Mouse (Mus musculus) heart, embryonic 15.5 days (tissue): ENCODE measurements at regions not wholly inside any gene's neighbourhood (a gene's known extent, or its start where the extent isn't known, plus 50 kb on each side); places are given as distances from the start of the nearest gene placed in this dataset.

Source experiments
- ATAC-seq: fragments of 200-750 bp; cut with Nextera tagmentation; replicated peaks from 2 replicates; pipeline ENCODE4 v1.8.0; 2017; ENCODE audit warnings: low read depth, moderate TSS enrichment; ENCODE audit not compliant: insufficient number of reproducible peaks, insufficient read depth, low FRiP score
- H3K27ac ChIP-seq: fragments of 300-500 bp; sonication (generic); 2 replicates; pipeline ENCODE4 v1.5.1; 2015; ENCODE audit warnings: mild to moderate bottlenecking, inconsistent platforms
- H3K27me3 ChIP-seq: fragments of 300-500 bp; sonication (generic); 2 replicates; pipeline ENCODE4 v1.6.1; 2015; ENCODE audit warnings: inconsistent platforms
- H3K36me3 ChIP-seq: fragments of 300-500 bp; sonication (generic); 2 replicates; pipeline ENCODE4 v1.6.1; 2015; ENCODE audit warnings: mild to moderate bottlenecking, inconsistent platforms
- H3K4me1 ChIP-seq: fragments of 300-500 bp; sonication (generic); replicated peaks from 2 replicates; pipeline ENCODE4 v1.6.1; 2015; ENCODE audit warnings: inconsistent platforms
- H3K4me2 ChIP-seq: fragments of 300-500 bp; sonication (generic); 2 replicates; pipeline ENCODE4 v1.6.1; 2015; ENCODE audit warnings: inconsistent platforms, mild to moderate bottlenecking, moderate library complexity
- H3K4me3 ChIP-seq: fragments of 300-500 bp; sonication (generic); 2 replicates; pipeline ENCODE4 v1.5.1; 2015; ENCODE audit warnings: mild to moderate bottlenecking, inconsistent platforms
- H3K9ac ChIP-seq: fragments of 300-500 bp; sonication (generic); 2 replicates; pipeline ENCODE4 v1.6.1; 2015; ENCODE audit warnings: mild to moderate bottlenecking, inconsistent platforms
- H3K9me3 ChIP-seq: fragments of 300-500 bp; sonication (generic); replicated peaks from 2 replicates; pipeline ENCODE4 v1.6.1; 2016; ENCODE audit warnings: inconsistent platforms
- WGBS: fragments of 180-500 bp; shearing (Covaris S2); methylation state at CpG from one replicate; pipeline ENCODE4 v1.1.7; 2015; ENCODE audit warnings: mixed read lengths; 5-methylcytosine and 5-hydroxymethylcytosine counted together

GRCm38 (mm10) chr15:62336454-62337284 is 1413.9 kb upstream of the A1bg start:
- Histone ChIP-seq H3K9me3 (no peaks in the 10 kb centered on the region), H3K27ac (no peak overlapping the region), H3K27me3 (no peaks in the 10 kb centered on the region), H3K4me2 (no peak overlapping the region), H3K4me3 (no peak overlapping the region), H3K9ac (no peak overlapping the region), H3K36me3 (no peaks in the 10 kb centered on the region), H3K4me1 (no peaks in the 10 kb centered on the region)
- 89% methylated on average over 6 of the region's 6 CpGs for WGBS
- no peak for ATAC-seq

DNA sequence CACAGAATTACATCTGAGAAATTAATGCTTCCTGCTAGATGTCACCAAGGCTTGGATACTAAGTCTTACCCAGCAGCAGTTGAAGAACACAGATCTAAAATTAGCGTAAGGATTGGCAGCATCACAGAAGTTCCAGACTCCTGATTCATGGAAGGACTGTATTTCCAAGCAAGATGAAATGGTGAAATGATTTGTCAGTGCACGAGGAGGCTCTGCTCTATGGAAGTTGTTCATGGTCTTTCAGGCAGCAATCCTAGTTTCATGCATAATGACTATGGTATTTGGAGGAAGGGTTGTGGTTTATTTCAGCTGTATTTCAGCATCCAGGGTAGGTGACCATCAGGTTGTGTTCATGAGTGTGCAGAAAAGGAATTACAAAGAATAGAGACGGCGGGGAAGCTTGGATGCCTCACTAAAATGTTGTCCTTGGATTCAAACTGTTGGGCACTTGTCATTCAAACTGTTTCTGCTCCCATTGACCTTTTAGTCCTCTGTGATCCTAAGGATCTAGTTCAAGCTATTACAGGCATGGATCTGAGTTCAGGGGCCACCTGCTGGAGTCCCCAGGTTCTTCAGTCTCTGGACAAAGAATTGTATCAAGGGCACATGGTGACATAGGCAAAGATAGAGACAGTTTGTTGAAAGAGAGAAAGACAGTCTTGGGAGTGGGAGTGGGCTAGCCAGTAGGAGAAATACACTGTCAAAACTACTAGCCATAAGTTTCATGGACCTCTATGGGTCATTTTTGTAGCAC is 1411.6 kb upstream of the A1bg start:
- Histone ChIP-seq H3K9me3 (no peaks in the 10 kb centered on the region), H3K27ac (no peak overlapping the region), H3K9ac (no peak overlapping the region), H3K36me3 (no peaks in the 10 kb centered on the region), H3K27me3 (no peaks in the 10 kb centered on the region), H3K4me1 (no peaks in the 10 kb centered on the region), H3K4me2 (no peak overlapping the region), H3K4me3 (no peak overlapping the region)
- WGBS = 75% methylated on average over 4 of the region's 4 CpGs
- ATAC-seq = no peak

- Histone ChIP-seq H3K27ac (no peak overlapping the region), H3K4me1 (peaks cover 19% of the 10 kb centered on the region), H3K36me3 (no peaks in the 10 kb centered on the region), H3K27me3 (no peaks in the 10 kb centered on the region), H3K4me3 (no peak overlapping the region), H3K9me3 (no peaks in the 10 kb centered on the region), H3K4me2 (no peak overlapping the region), H3K9ac (no peak overlapping the region)
- 70% methylated on average over 5 of the region's 5 CpGs for WGBS
- no peak for ATAC-seq
Measured at GRCm38 (mm10) chr15:62332129-62332528, 1409.3 kb upstream of the A1bg start.

DNA sequence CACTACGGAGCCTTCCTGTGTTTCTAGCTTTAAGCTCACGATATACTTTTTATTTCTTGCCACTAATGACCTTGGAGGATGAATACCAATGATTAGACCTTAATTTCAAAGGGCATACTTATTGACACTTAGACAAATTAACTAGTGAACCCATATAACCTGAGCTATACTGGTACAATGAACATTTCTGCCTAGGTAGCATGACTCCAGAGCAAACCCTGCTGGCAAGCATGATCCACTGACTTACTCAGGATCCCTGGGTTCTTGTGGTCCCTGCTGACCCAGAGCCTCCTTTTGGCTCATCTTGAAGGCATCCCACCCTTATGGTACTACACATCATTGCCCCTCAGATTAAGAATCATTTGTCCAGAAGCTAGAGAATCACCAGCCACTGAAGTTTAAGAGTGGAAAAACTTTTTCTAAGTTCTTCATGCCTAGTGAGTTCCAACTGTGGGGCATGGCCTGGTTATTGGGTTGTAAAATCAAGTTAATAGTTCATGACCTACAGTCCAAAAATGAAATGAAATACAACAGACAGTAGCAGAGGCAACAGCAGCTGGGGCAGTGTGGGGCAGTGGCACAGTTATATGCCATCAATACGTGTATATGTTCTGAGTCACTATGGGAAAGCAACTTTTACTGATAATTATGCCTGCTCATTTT is 1408.5 kb upstream of the A1bg start:
- Histone ChIP-seq H3K9ac (no peak overlapping the region), H3K4me2 (no peak overlapping the region), H3K27ac (no peak overlapping the region), H3K4me1 (peaks cover 19% of the 10 kb centered on the region), H3K4me3 (no peak overlapping the region), H3K27me3 (no peaks in the 10 kb centered on the region), H3K9me3 (no peaks in the 10 kb centered on the region), H3K36me3 (no peaks in the 10 kb centered on the region)
- 84% methylated on average over 3 of the region's 3 CpGs for WGBS
- ATAC-seq = no peak

DNA sequence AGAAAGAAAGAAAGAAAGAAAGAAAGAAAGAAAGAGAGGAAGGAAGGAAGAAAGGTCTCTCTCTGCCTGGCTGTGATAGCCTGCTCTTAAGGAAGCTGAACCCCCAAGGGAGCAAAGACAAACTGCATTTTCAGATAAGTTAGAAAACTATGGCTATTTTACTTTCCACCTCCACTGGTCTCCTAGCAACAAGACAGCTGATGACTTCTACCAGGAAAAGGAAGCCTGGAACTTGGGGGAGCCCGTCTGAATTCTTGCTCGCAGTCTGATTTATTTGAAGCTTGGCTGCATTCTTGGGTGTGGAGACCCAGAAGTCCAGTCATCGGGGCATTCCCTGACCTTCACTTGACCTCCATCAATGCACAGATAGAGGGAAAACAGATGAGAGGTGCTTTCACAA is 1406.1 kb upstream of the A1bg start:
- Histone ChIP-seq H3K9me3 (no peaks in the 10 kb centered on the region), H3K4me2 (peak overlapping the region; percentile 54), H3K4me3 (peak overlapping the region; percentile 30; the same call in 1 of the 2 replicates), H3K27me3 (no peaks in the 10 kb centered on the region), H3K36me3 (no peaks in the 10 kb centered on the region), H3K4me1 (peaks cover 19% of the 10 kb centered on the region), H3K9ac (no peak overlapping the region), H3K27ac (peak overlapping the region; percentile 74; the same call in 1 of the 2 replicates)
- WGBS = 15% methylated on average over 3 of the region's 3 CpGs
- no peak; the same call in 1 of the 2 replicates for ATAC-seq

DNA sequence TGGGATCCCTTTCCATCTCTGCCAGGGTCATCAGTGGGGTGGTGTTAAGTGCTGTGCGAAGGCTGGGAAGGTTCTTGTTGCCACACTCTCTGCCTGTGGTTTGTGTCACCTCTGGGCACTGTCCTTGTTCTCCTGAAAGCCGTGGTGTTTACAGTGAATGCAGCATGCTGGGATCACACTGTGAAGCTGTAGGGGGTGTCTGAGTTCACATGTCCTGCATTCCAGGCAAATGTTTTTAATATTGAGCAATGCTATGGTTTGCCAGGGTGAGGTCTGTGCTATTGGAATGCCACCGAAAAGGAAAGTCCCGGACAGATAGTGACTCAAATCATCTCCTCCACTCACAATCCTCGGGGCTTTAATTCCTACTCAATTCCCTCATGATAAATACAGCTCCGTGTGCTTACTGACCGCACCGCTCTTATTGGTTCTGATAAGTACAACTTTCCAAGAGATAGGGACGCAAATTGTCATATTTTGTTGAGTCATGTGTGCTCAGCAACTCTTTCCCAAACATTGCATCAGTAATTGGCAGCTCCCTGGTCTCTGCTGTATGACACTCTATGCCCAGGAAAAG is 1405.6 kb upstream of the A1bg start:
- peak overlapping the region; percentile 30 for H3K4me3 ChIP-seq
- H3K4me2 ChIP-seq = peak overlapping the region; percentile 54
- peak overlapping the region; percentile 74 for H3K27ac ChIP-seq
- no peaks in the 10 kb centered on the region for H3K9me3 ChIP-seq
- no peak overlapping the region for H3K9ac ChIP-seq
- no peaks in the 10 kb centered on the region for H3K36me3 ChIP-seq
- no peaks in the 10 kb centered on the region for H3K27me3 ChIP-seq
- 12% methylated on average over 9 of the region's 9 CpGs for WGBS
- H3K4me1 ChIP-seq = peaks cover 19% of the 10 kb centered on the region
- ATAC-seq = peak; percentile 74

DNA sequence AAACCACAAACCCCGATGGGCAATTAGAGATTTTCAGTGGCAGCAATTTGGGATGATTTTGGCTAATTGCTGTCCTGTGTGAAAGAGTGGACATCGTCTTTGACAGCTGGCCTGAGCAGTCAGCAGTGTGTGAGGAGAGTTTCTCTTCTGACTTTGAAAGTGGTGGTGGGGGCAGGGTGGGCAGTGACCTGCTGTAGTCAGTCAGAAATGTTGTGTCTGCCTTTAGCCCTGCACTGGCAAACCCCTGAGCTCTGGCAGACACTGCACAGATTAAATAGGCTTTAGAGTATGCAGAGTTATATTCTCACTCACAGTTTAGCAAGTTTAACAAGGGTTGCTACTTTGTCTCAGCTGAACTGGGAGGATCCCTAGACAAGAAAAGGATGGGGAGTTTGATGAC is 1404.7 kb upstream of the A1bg start:
- 51% methylated on average over 2 of the region's 2 CpGs for WGBS
- Histone ChIP-seq H3K9ac (no peak overlapping the region), H3K4me2 (no peak overlapping the region), H3K4me1 (peaks cover 19% of the 10 kb centered on the region), H3K27me3 (no peaks in the 10 kb centered on the region), H3K36me3 (no peaks in the 10 kb centered on the region), H3K9me3 (no peaks in the 10 kb centered on the region), H3K4me3 (no peak overlapping the region), H3K27ac (peak overlapping the region; percentile 43; the same call in 1 of the 2 replicates)
- ATAC-seq = no peak

DNA sequence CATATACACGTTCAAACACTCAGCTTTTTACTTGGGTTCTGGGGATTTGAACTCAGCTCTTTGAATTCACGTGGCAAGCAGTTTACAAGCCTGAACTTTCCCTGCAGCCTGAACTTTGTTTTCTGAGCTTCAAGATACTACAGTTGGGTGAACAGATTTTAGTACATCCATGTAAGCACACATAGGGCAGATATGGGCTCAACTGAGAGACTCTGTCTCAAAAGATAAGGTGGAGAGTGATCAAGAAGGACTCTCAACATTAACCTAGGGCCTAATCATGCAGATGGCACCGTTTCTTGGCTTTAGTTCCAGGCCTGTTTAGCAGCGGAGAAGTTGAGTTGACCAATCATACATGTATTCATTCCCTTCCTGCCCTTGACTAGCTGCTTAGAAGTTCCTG is 1403.7 kb upstream of the A1bg start:
- Histone ChIP-seq H3K27me3 (no peaks in the 10 kb centered on the region), H3K4me3 (no peak overlapping the region), H3K27ac (no peak overlapping the region), H3K9ac (no peak overlapping the region), H3K4me2 (no peak overlapping the region), H3K9me3 (no peaks in the 10 kb centered on the region), H3K4me1 (peaks cover 19% of the 10 kb centered on the region), H3K36me3 (no peaks in the 10 kb centered on the region)
- ATAC-seq = no peak
- WGBS = 84% methylated on average over 4 of the region's 4 CpGs

GRCm38 (mm10) chr15:62325451-62326290 is 1402.9 kb upstream of the A1bg start:
- Histone ChIP-seq H3K36me3 (no peaks in the 10 kb centered on the region), H3K9me3 (no peaks in the 10 kb centered on the region), H3K9ac (no peak overlapping the region), H3K4me2 (no peak overlapping the region), H3K4me1 (peaks cover 19% of the 10 kb centered on the region), H3K27me3 (no peaks in the 10 kb centered on the region), H3K27ac (no peak overlapping the region), H3K4me3 (no peak overlapping the region)
- WGBS = 72% methylated on average over 1 of the region's 1 CpGs
- ATAC-seq = no peak

- Histone ChIP-seq H3K4me2 (no peak overlapping the region), H3K27me3 (no peaks in the 10 kb centered on the region), H3K27ac (no peak overlapping the region), H3K36me3 (no peaks in the 10 kb centered on the region), H3K9me3 (no peaks in the 10 kb centered on the region), H3K4me1 (no peaks in the 10 kb centered on the region), H3K9ac (no peak overlapping the region), H3K4me3 (no peak overlapping the region)
- no peak for ATAC-seq
- 56% methylated on average over 5 of the region's 5 CpGs for WGBS
Measured at GRCm38 (mm10) chr15:62320966-62321365, 1398.2 kb upstream of the A1bg start.
